Mouse (Mus musculus): ENCODE results near the gene Trim44.

- TF ChIP-seq TAL1 (IDR thresholded peaks at IDR 0.05; ENCODE audit: low read length) (no peak), GATA1 (IDR thresholded peaks at IDR 0.05; ENCODE audit: low read length) (no peak)
Observed at GRCm38 (mm10) chr2:102312903-102313302, 94.7 kb downstream of the Trim44 start.

Data from erythroblast, embryonic 14.5 days (primary cell).